Comparison of ENCODE assay signal across 9 mouse cellular contexts in the genomic region with DNA sequence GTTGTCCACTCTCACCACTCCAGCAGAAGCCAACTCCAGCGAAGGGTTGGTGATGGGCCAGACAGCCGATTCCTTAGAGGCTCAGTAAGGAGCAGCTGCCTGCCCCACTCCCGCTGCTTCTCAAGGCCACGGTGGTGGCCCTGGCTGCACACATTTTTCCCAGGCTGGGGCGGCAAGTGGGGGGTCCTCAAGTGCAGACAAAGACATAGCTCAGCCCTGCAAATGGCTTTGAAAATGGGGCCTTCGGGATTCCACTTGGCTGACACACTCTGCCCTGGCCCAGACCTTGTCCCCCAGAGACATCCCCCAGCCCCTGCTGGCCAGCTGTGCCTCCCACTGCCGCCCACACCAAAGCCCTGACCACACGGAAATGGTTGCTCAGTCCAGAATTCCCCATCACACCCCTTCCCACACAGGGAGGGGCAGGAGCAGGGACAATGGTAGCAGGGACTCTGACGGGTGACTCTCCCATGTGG.
A peak's percentile ranks its signal among the peaks of the same experiment; 100 is the strongest.
DNase-seq lines count a peak whose midpoint lies in the region; ATAC-seq lines count a peak whose summit lies in the region.
"Had no signal": no experiment of that assay in that cellular context is flagged by ENCODE, and none has a peak within 500 bp of the region (broad histone marks: within the 10 kb centered on the region; RNA-seq: fewer than 3 reads in every experiment).

No protein-coding gene starts in this region.

- no peak overlapping the region for H3K4me3 ChIP-seq in heart, embryonic 16.5 days (ENCODE audit: low read length)
- no peak overlapping the region for H3K4me3 ChIP-seq in midbrain, embryonic 13.5 days (replicated peaks)
- H3K4me3 ChIP-seq: embryonic facial prominence, embryonic 12.5 days had no signal

- peak; percentile 37; the same call in 1 of the 2 replicates for ATAC-seq in heart, embryonic 16.5 days (replicated peaks; ENCODE audit: extremely low read depth, insufficient read depth, low FRiP score)
- ATAC-seq in midbrain, embryonic 13.5 days: peak; percentile 55; the same call in 1 of the 2 replicates

- 46% methylated on average over 9 of the region's 9 CpGs for WGBS in heart, embryonic 16.5 days
- 33% methylated on average over 9 of the region's 9 CpGs for WGBS in midbrain, embryonic 13.5 days

- no peak overlapping the region for H3K9ac ChIP-seq in heart, embryonic 16.5 days (ENCODE audit: low read length)
- H3K9ac ChIP-seq in midbrain, embryonic 13.5 days (replicated peaks): no peak overlapping the region
- H3K9ac ChIP-seq: embryonic facial prominence, embryonic 12.5 days had no signal

- H3K4me1 ChIP-seq in heart, embryonic 16.5 days (ENCODE audit: control insufficient read depth, insufficient read depth, low read length): peaks cover 6% of the 10 kb centered on the region; the same call in 1 of the 2 replicates
- H3K4me1 ChIP-seq in midbrain, embryonic 13.5 days (replicated peaks): peaks cover 22% of the 10 kb centered on the region

- no peak overlapping the region for H3K4me2 ChIP-seq in heart, embryonic 16.5 days (ENCODE audit: low read depth, low read length)
- H3K4me2 ChIP-seq in midbrain, embryonic 13.5 days (replicated peaks): no peak overlapping the region
- H3K4me2 ChIP-seq: embryonic facial prominence, embryonic 12.5 days had no signal

- intact Hi-C loops in left cerebral cortex, postnatal 4 days (cut with DNase I): loop anchor here (5.0 kb wide), 1 partner anchor 478 kb away; a partner anchor contains a TSS

- no peaks in the 10 kb centered on the region for H3K36me3 ChIP-seq in heart, embryonic 16.5 days (ENCODE audit: control insufficient read depth, insufficient read depth)
- no peaks in the 10 kb centered on the region for H3K36me3 ChIP-seq in midbrain, embryonic 13.5 days
- H3K36me3 ChIP-seq: embryonic facial prominence, embryonic 12.5 days had no signal

- no peak overlapping the region for H3K27ac ChIP-seq in heart, embryonic 16.5 days (ENCODE audit: low read length)
- no peak overlapping the region for H3K27ac ChIP-seq in midbrain, embryonic 13.5 days
- H3K27ac ChIP-seq: embryonic facial prominence, embryonic 12.5 days had no signal

- DNase-seq in left cerebral cortex, postnatal 4 days: peak; percentile 34
- no peak for DNase-seq in left cerebral cortex, adult 9 months (ENCODE audit: low spot score in 2 of 2)
- DNase-seq in gastrocnemius, adult 18-20 months (ENCODE audit: low spot score): peak; percentile 51
- DNase-seq in adrenal gland, postnatal 4 days (ENCODE audit: low spot score in 2 of 2): no peak
- no peak for DNase-seq in urinary bladder, adult 2 months (ENCODE audit: low spot score)
- DNase-seq in embryo, embryonic 10.5 days (ENCODE audit: low spot score): no peak

- no peaks in the 10 kb centered on the region for H3K9me3 ChIP-seq in heart, embryonic 16.5 days (replicated peaks; ENCODE audit: control insufficient read depth, low read length)
- no peaks in the 10 kb centered on the region for H3K9me3 ChIP-seq in midbrain, embryonic 13.5 days
- H3K9me3 ChIP-seq: embryonic facial prominence, embryonic 12.5 days had no signal

- H3K27me3 ChIP-seq in heart, embryonic 16.5 days (ENCODE audit: control insufficient read depth, insufficient read depth, low read length): no peaks in the 10 kb centered on the region
- 0 out of 2 replicates have a peak, but pooled peaks cover 3% of the 10 kb centered on the region for H3K27me3 ChIP-seq in midbrain, embryonic 13.5 days
- H3K27me3 ChIP-seq: embryonic facial prominence, embryonic 12.5 days had no signal

Comparison
In these comparisons a context has a peak if more than half of its experiments do, and no peak if none do; other contexts are left out.
1. DNase-seq: peak in left cerebral cortex, postnatal 4 days (single experiment) and gastrocnemius, adult 18-20 months (single experiment); none in left cerebral cortex, adult 9 months (0 of 2), adrenal gland, postnatal 4 days (0 of 2), urinary bladder, adult 2 months (single experiment) and embryo, embryonic 10.5 days (single experiment).